Mouse (Mus musculus): Measurements from ENCODE around the gene Pctp. TPM values are rescaled to one million over a fixed set of nuclear protein-coding genes. Genes with fewer than 3 reads are reported as not detected.

Gene Pctp
- polyA plus RNA-seq, 1 experiment from 2014 or later: 16.9 TPM

GRCm38 (mm10) chr11:90002987-90003348 is 274 bp upstream of the Pctp start:
- WGBS: 11% methylated on average over 8 of the region's 8 CpGs
- no peaks in the 10 kb centered on the region for H3K27me3 ChIP-seq (replicated peaks; ENCODE audit: low read depth, poor library complexity, severe bottlenecking)
- peak overlapping the region; percentile 59; the same call in 1 of the 2 replicates for H3K27ac ChIP-seq (replicated peaks)
- H3K9me3 ChIP-seq: no peaks in the 10 kb centered on the region
- no peak for DNase-seq (ENCODE audit: low spot score)
- H3K36me3 ChIP-seq (replicated peaks): no peaks in the 10 kb centered on the region
- peak overlapping the region; percentile 74 for H3K4me3 ChIP-seq
- H3K4me1 ChIP-seq: peaks cover 8% of the 10 kb centered on the region

GRCm38 (mm10) chr11:90001396-90002230 is 1.1 kb downstream of the Pctp start:
- Histone ChIP-seq H3K27me3 (replicated peaks; ENCODE audit: low read depth, poor library complexity, severe bottlenecking) (no peaks in the 10 kb centered on the region), H3K36me3 (replicated peaks) (no peaks in the 10 kb centered on the region), H3K9me3 (no peaks in the 10 kb centered on the region), H3K4me3 (peak overlapping the region; percentile 74), H3K27ac (replicated peaks) (no peak overlapping the region), H3K4me1 (peaks cover 8% of the 10 kb centered on the region)
- 86% methylated on average over 10 of the region's 10 CpGs for WGBS
- no peak for DNase-seq (ENCODE audit: low spot score)

- Histone ChIP-seq H3K36me3 (replicated peaks) (no peaks in the 10 kb centered on the region), H3K27ac (replicated peaks) (no peak overlapping the region), H3K4me1 (peaks cover 8% of the 10 kb centered on the region), H3K27me3 (replicated peaks; ENCODE audit: low read depth, poor library complexity, severe bottlenecking) (no peaks in the 10 kb centered on the region), H3K4me3 (no peak overlapping the region), H3K9me3 (no peaks in the 10 kb centered on the region)
- WGBS: 88% methylated on average over 4 of the region's 4 CpGs
- no peak for DNase-seq (ENCODE audit: low spot score)
These were observed 2.0 kb downstream of the Pctp start for GRCm38 (mm10) chr11:90000666-90001065.

GRCm38 (mm10) chr11:89998996-89999770 is 3.5 kb downstream of the Pctp start:
- WGBS: 92% methylated on average over 18 of the region's 18 CpGs
- Histone ChIP-seq H3K36me3 (replicated peaks) (no peaks in the 10 kb centered on the region), H3K4me3 (no peak overlapping the region), H3K27me3 (replicated peaks; ENCODE audit: low read depth, poor library complexity, severe bottlenecking) (no peaks in the 10 kb centered on the region), H3K9me3 (no peaks in the 10 kb centered on the region), H3K27ac (replicated peaks) (no peak overlapping the region), H3K4me1 (peaks cover 8% of the 10 kb centered on the region)
- DNase-seq (ENCODE audit: low spot score): no peak

GRCm38 (mm10) chr11:89996856-89997255 is 5.8 kb downstream of the Pctp start:
- 95% methylated on average over 7 of the region's 7 CpGs for WGBS
- no peaks in the 10 kb centered on the region for H3K9me3 ChIP-seq
- H3K4me3 ChIP-seq: no peak overlapping the region
- peaks cover 1% of the 10 kb centered on the region for H3K4me1 ChIP-seq
- H3K27ac ChIP-seq (replicated peaks): no peak overlapping the region
- no peaks in the 10 kb centered on the region for H3K36me3 ChIP-seq (replicated peaks)
- DNase-seq (ENCODE audit: low spot score): no peak
- no peaks in the 10 kb centered on the region for H3K27me3 ChIP-seq (replicated peaks; ENCODE audit: low read depth, poor library complexity, severe bottlenecking)

- WGBS: 93% methylated on average over 4 of the region's 4 CpGs
These were observed 6.3 kb downstream of the Pctp start for GRCm38 (mm10) chr11:89996406-89996805.

GRCm38 (mm10) chr11:89995596-89995995 is 7.1 kb downstream of the Pctp start:
- H3K9me3 ChIP-seq: no peaks in the 10 kb centered on the region
- no peaks in the 10 kb centered on the region for H3K27me3 ChIP-seq (replicated peaks; ENCODE audit: low read depth, poor library complexity, severe bottlenecking)
- no peak for DNase-seq (ENCODE audit: low spot score)
- 88% methylated on average over 5 of the region's 5 CpGs for WGBS
- H3K27ac ChIP-seq (replicated peaks): no peak overlapping the region
- H3K4me3 ChIP-seq: no peak overlapping the region
- no peaks in the 10 kb centered on the region for H3K4me1 ChIP-seq
- H3K36me3 ChIP-seq (replicated peaks): no peaks in the 10 kb centered on the region

More at GRCm38 (mm10) chr11:89996406-89996805, 6.3 kb downstream of the Pctp start:
- H3K4me1 ChIP-seq: no peaks in the 10 kb centered on the region
- H3K27ac ChIP-seq (replicated peaks): no peak overlapping the region
- DNase-seq (ENCODE audit: low spot score): no peak
- H3K9me3 ChIP-seq: no peaks in the 10 kb centered on the region
- H3K27me3 ChIP-seq (replicated peaks; ENCODE audit: low read depth, poor library complexity, severe bottlenecking): no peaks in the 10 kb centered on the region
- no peak overlapping the region for H3K4me3 ChIP-seq
- no peaks in the 10 kb centered on the region for H3K36me3 ChIP-seq (replicated peaks)

- H3K4me3 ChIP-seq: no peak overlapping the region
- no peak for DNase-seq (ENCODE audit: low spot score)
- H3K27ac ChIP-seq (replicated peaks): no peak overlapping the region
- H3K4me1 ChIP-seq: no peaks in the 10 kb centered on the region
- no peaks in the 10 kb centered on the region for H3K27me3 ChIP-seq (replicated peaks; ENCODE audit: low read depth, poor library complexity, severe bottlenecking)
- WGBS: 97% methylated on average over 2 of the region's 2 CpGs
- H3K36me3 ChIP-seq (replicated peaks): no peaks in the 10 kb centered on the region
- H3K9me3 ChIP-seq: no peaks in the 10 kb centered on the region
These were observed 8.0 kb downstream of the Pctp start for GRCm38 (mm10) chr11:89994706-89995105.

GRCm38 (mm10) chr11:89991661-89992060 is 11.0 kb downstream of the Pctp start:
- Histone ChIP-seq H3K4me1 (no peaks in the 10 kb centered on the region), H3K4me3 (no peak overlapping the region), H3K27me3 (replicated peaks; ENCODE audit: low read depth, poor library complexity, severe bottlenecking) (no peaks in the 10 kb centered on the region), H3K36me3 (replicated peaks) (no peaks in the 10 kb centered on the region), H3K27ac (replicated peaks) (no peak overlapping the region), H3K9me3 (no peaks in the 10 kb centered on the region)
- no peak for DNase-seq (ENCODE audit: low spot score)

GRCm38 (mm10) chr11:89988936-89989589 is 13.6 kb downstream of the Pctp start:
- no peaks in the 10 kb centered on the region for H3K4me1 ChIP-seq
- H3K27me3 ChIP-seq (replicated peaks; ENCODE audit: low read depth, poor library complexity, severe bottlenecking): no peaks in the 10 kb centered on the region
- 0 out of 2 replicates have a peak overlapping the region, but pooled peaks have one; percentile 48 for H3K27ac ChIP-seq (replicated peaks)
- peaks cover 4% of the 10 kb centered on the region; the same call in 1 of the 2 replicates for H3K36me3 ChIP-seq (replicated peaks)
- peak; percentile 83 for DNase-seq (ENCODE audit: low spot score)
- H3K4me3 ChIP-seq: no peak overlapping the region
- 24% methylated on average over 8 of the region's 8 CpGs for WGBS
- no peaks in the 10 kb centered on the region for H3K9me3 ChIP-seq

GRCm38 (mm10) chr11:89986516-89986915 is 16.2 kb downstream of the Pctp start:
- no peak overlapping the region for H3K27ac ChIP-seq (replicated peaks)
- WGBS: 93% methylated on average over 8 of the region's 8 CpGs
- H3K9me3 ChIP-seq: no peaks in the 10 kb centered on the region
- no peaks in the 10 kb centered on the region for H3K27me3 ChIP-seq (replicated peaks; ENCODE audit: low read depth, poor library complexity, severe bottlenecking)
- no peaks in the 10 kb centered on the region for H3K4me1 ChIP-seq
- no peak overlapping the region for H3K4me3 ChIP-seq
- no peak for DNase-seq (ENCODE audit: low spot score)
- H3K36me3 ChIP-seq (replicated peaks): peaks cover 7% of the 10 kb centered on the region; the same call in 1 of the 2 replicates
